Mouse (Mus musculus) kidney, adult 11 months (tissue): Measurements from ENCODE around the gene Sv2a.
A peak's percentile ranks its signal among the peaks of the same experiment; 100 is the strongest.

ENCODE experiments used
- DNase-seq: peaks from one replicate; pipeline ENCODE4 v3.0.0; 2022

Sv2a gene

GRCm38 (mm10) chr3:96221640-96222038 is 40.7 kb downstream of the Sv2a start:
- DNase-seq = no peak

- no peak for DNase-seq
Observed at GRCm38 (mm10) chr3:96222774-96223173, 41.8 kb downstream of the Sv2a start.

GRCm38 (mm10) chr3:96225421-96225820 is 44.5 kb downstream of the Sv2a start:
- no peak for DNase-seq

GRCm38 (mm10) chr3:96226695-96227648 is 46.0 kb downstream of the Sv2a start:
- no peak for DNase-seq

- DNase-seq = no peak
Observed at GRCm38 (mm10) chr3:96228828-96229227, 47.9 kb downstream of the Sv2a start.

GRCm38 (mm10) chr3:96230404-96230803 is 49.5 kb downstream of the Sv2a start:
- DNase-seq = no peak

GRCm38 (mm10) chr3:96230910-96231757 is 50.2 kb downstream of the Sv2a start:
- DNase-seq = no peak

- DNase-seq = no peak
Observed at GRCm38 (mm10) chr3:96231758-96232120, 50.8 kb downstream of the Sv2a start.

- DNase-seq = no peak
Observed at GRCm38 (mm10) chr3:96234914-96235313, 54.0 kb downstream of the Sv2a start.

GRCm38 (mm10) chr3:96235836-96236235 is 54.9 kb downstream of the Sv2a start:
- DNase-seq = no peak

- no peak for DNase-seq
Observed at GRCm38 (mm10) chr3:96236834-96237334, 55.9 kb downstream of the Sv2a start.

GRCm38 (mm10) chr3:96237335-96237903 is 56.5 kb downstream of the Sv2a start:
- DNase-seq = no peak

GRCm38 (mm10) chr3:96237904-96238511 is 57.1 kb downstream of the Sv2a start:
- no peak for DNase-seq

- peak; percentile 71 for DNase-seq
Observed at GRCm38 (mm10) chr3:96238954-96239793, 58.2 kb downstream of the Sv2a start, which contains the start of gene Hist2h3c2. Hist2h3c2 (minus strand) TSS chr3:96239127.

- DNase-seq = peak; percentile 95
Observed at GRCm38 (mm10) chr3:96239949-96240798, 59.2 kb downstream of the Sv2a start, which contains the start of gene Hist2h2aa2. Hist2h2aa2 (minus strand) TSS chr3:96240276.

- DNase-seq = no peak
Observed at GRCm38 (mm10) chr3:96240799-96241197, 59.8 kb downstream of the Sv2a start.

- peak; percentile 31 for DNase-seq
Observed at GRCm38 (mm10) chr3:96243921-96244572, 63.1 kb downstream of the Sv2a start.
